Mouse (Mus musculus) c-Kit-negative CD71-positive TER-119-positive erythroid progenitor cells, embryonic 14.5 days (primary cell): ENCODE results near the gene Dlgap1.

Source experiments
- DNase-seq: peaks from one replicate; pipeline ENCODE4 v3.0.0-alpha.2; 2013; ENCODE audit warnings: low read depth, low spot score

Dlgap1 gene

GRCm38 (mm10) chr17:69969021-69969815, at the start of gene Dlgap1:
Gene Dlgap1, plus strand, starts transcription at chr17:69969073.
- DNase-seq, result no peak

- no peak for DNase-seq
Observed at GRCm38 (mm10) chr17:69954936-69955335, 13.9 kb upstream of the Dlgap1 start.

GRCm38 (mm10) chr17:69969816-69970750, 1.2 kb downstream of the Dlgap1 start:
- DNase-seq, result no peak

DNA sequence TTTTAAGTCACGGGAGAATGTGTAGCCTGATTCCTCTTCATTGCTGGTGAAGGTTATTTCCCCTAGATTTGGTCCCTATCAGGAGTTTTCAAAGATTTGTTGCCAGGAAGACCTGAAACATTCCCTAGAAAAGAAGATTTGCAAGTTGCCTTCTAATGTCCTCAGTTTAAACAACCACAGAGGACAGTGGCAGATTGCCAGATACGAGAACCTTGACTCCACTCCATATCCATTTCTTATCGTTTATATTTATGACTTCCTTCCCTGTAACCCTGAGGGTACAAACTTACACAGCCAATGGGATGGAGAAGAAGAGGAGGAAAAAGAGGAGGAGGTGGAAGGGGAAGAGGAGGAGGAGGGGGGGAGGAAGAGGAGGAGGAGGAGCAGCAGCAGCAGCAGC, 4.2 kb downstream of the Dlgap1 start:
- DNase-seq, result no peak

GRCm38 (mm10) chr17:69973991-69974390, 5.1 kb downstream of the Dlgap1 start:
- DNase-seq, result no peak

GRCm38 (mm10) chr17:69982236-69982923, 13.5 kb downstream of the Dlgap1 start:
- DNase-seq, result no peak

- DNase-seq, result no peak
Observed at GRCm38 (mm10) chr17:69996406-69996805, 27.5 kb downstream of the Dlgap1 start.

- DNase-seq, result no peak
Observed at GRCm38 (mm10) chr17:70002026-70002425, 33.2 kb downstream of the Dlgap1 start.

- no peak for DNase-seq
Observed at GRCm38 (mm10) chr17:70004628-70005027, 35.8 kb downstream of the Dlgap1 start.

GRCm38 (mm10) chr17:70007607-70008006, 38.7 kb downstream of the Dlgap1 start:
- DNase-seq, result no peak

DNA sequence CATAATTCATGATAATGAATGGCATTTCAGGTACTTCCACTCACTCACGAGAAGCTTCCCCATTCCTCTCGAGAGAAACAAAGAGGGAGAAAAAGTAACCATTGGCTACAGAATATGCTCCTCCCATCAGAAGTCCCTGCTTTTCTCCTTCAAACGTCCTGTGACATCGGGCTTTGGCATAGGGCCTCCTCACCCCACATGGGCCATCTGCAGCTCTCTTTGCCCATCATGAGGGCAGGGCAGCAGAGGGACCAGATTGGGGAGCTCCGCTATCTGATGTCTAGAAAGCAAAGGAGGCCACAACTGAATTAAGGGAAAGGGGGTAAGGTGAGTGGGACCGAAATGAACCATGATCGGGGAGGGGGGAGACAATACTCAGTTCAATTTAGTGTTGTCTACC, 47.6 kb downstream of the Dlgap1 start:
- no peak for DNase-seq

GRCm38 (mm10) chr17:70020376-70020775, 51.5 kb downstream of the Dlgap1 start:
- DNase-seq, result no peak

GRCm38 (mm10) chr17:70022618-70023017, 53.7 kb downstream of the Dlgap1 start:
- DNase-seq, result no peak

GRCm38 (mm10) chr17:70034862-70035261, 66.0 kb downstream of the Dlgap1 start:
- DNase-seq, result no peak

- DNase-seq, result no peak
Observed at GRCm38 (mm10) chr17:70040751-70041430, 72.0 kb downstream of the Dlgap1 start.

GRCm38 (mm10) chr17:70068281-70068680, 99.4 kb downstream of the Dlgap1 start:
- no peak for DNase-seq

DNA sequence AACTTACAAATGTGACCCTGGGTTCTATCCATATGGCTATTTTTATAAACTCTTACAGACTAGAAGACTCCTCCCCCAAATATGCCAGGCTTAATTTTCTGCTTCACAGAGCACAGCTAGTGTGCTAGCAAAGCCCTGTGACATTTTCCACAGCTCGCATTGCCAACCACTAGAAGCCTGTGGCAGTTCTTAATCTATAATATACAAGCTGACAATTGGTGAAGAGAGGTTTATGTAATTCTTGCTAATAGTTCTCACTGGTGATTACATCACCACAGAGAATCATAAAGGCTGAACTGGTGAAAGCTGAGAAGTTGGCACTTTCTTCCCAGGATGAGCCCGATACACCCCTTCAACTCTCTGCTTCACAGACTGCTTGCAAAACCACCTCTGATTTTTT, 103.2 kb downstream of the Dlgap1 start:
- no peak for DNase-seq

GRCm38 (mm10) chr17:70088220-70088619, 119.3 kb downstream of the Dlgap1 start:
- DNase-seq, result no peak

DNA sequence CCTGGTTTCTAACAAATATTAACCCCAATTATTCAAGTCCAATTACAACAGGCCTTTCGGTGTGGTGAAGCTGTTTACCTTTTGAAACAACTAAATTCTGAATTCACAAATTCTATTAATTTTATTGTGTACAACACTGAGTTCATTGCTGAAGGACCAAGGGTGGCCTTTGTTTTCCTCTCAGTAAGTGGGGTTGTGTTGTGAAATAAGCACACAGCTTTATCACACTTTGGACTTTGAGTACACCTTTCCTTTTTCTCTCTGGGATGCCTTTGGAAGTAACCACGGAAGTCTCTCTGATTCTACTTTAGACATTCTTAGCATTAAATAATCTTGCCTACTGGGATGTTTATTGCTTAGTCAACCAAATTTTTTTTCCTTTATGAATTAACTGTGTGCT, 121.9 kb downstream of the Dlgap1 start:
- no peak for DNase-seq

DNA sequence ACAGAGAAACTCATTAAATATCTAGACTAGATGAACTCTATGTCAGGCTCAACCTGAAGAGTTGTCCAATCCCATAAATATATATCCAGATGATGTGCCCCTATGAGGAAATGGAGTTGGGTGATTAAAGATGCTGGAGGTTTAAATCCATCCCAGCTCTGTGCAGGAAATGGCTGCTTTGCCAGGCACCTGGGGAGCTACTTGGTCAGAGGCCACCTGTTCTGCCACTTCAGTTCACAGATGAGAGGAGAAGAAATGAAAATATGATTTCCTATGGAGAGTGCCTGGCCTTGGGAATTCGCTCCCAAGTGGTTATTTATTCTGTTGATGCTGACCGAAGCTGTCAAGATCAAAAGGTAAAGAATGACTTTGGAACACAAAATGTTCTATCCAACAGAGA, 160.3 kb downstream of the Dlgap1 start:
- no peak for DNase-seq

- DNase-seq, result no peak
Observed at GRCm38 (mm10) chr17:70169831-70170230, 201.0 kb downstream of the Dlgap1 start.
